Mouse (Mus musculus) midbrain, postnatal 0 days (tissue): ENCODE data around the gene Erg. TPM values are rescaled to one million over a fixed set of nuclear protein-coding genes. Genes with fewer than 3 reads are reported as not detected.

Experiments
- ATAC-seq: fragments of 200-750 bp; cut with Nextera tagmentation; 2 replicates; pipeline ENCODE4 v1.8.0; 2017; ENCODE audit warnings: moderate number of reproducible peaks, mild to moderate bottlenecking, moderate TSS enrichment, moderate library complexity; ENCODE audit not compliant: low FRiP score
- DNase-seq: peaks from one replicate; pipeline ENCODE4 v3.0.0-alpha.2; 2015; ENCODE audit warnings: low spot score
- H3K27ac ChIP-seq: fragments of 300-500 bp; sonication (generic); 2 replicates; pipeline ENCODE4 v1.5.1; 2014; ENCODE audit warnings: low read depth, mild to moderate bottlenecking, low read length, mixed read lengths
- H3K27me3 ChIP-seq: fragments of 300-500 bp; sonication (generic); 2 replicates; pipeline ENCODE4 v1.6.1; 2014; ENCODE audit warnings: low read length, control low read depth, mixed read lengths; ENCODE audit not compliant: insufficient read depth
- H3K36me3 ChIP-seq: fragments of 300-500 bp; sonication (generic); 2 replicates; pipeline ENCODE4 v1.6.1; 2014; ENCODE audit warnings: low read length, control low read depth, mixed read lengths; ENCODE audit not compliant: insufficient read depth
- H3K4me1 ChIP-seq: fragments of 300-500 bp; sonication (generic); 2 replicates; pipeline ENCODE4 v1.6.1; 2014; ENCODE audit warnings: mild to moderate bottlenecking, control low read depth, antibody characterized with exemption, low read length, mixed read lengths; ENCODE audit not compliant: insufficient read depth
- H3K4me2 ChIP-seq: fragments of 300-500 bp; sonication (generic); 2 replicates; pipeline ENCODE4 v1.6.1; 2014; ENCODE audit warnings: low read depth, mild to moderate bottlenecking, low read length, mixed read lengths; ENCODE audit not compliant: poor library complexity, severe bottlenecking
- H3K4me3 ChIP-seq: fragments of 300-500 bp; sonication (generic); 2 replicates; pipeline ENCODE4 v1.5.1; 2014; ENCODE audit warnings: low read depth, mild to moderate bottlenecking, low read length, moderate library complexity
- H3K9ac ChIP-seq: fragments of 300-500 bp; sonication (generic); replicated peaks from 2 replicates; pipeline ENCODE4 v1.6.1; 2014; ENCODE audit warnings: mild to moderate bottlenecking, low read length, moderate library complexity, mixed read lengths; ENCODE audit not compliant: poor library complexity, severe bottlenecking
- H3K9me3 ChIP-seq: fragments of 300-500 bp; sonication (generic); 2 replicates; pipeline ENCODE4 v1.6.1; 2016; ENCODE audit warnings: low read length, control low read depth
- CTCF ChIP-seq: IDR thresholded peaks from 2 replicates; pipeline ENCODE4 v1.5.1; 2016; ENCODE audit warnings: antibody characterized with exemption, mild to moderate bottlenecking
- WGBS: fragments of 180-500 bp; shearing (Covaris S2); extraction: QIAGEN DNeasy Blood & Tissue Kit; methylation state at CpG from one replicate; pipeline ENCODE4 v1.1.7; 2014; 5-methylcytosine and 5-hydroxymethylcytosine counted together
- polyA plus RNA-seq: library from polyadenylated mRNA; unstranded; fragments of >200 nt; fragmentation: Nextera tagmentation; extraction: Ambion mirVana; gene quantifications from 2 replicates; pipeline ENCODE4 v1.2.1, GENCODE M21; 2015
- total RNA-seq: library from RNA; depleted of rRNA; stranded (reverse); fragments of >200 nt; gene quantifications from 2 replicates; pipeline ENCODE4 v1.2.3, GENCODE M21; 2014

Gene Erg
- total and polyA plus RNA-seq, 2 experiments from 2014 or later = 0.89 to 4.8 TPM

- no peak for DNase-seq
- no peak for TF ChIP-seq CTCF
- H3K4me3 ChIP-seq = no peak overlapping the region
- no peaks in the 10 kb centered on the region for H3K9me3 ChIP-seq
- WGBS = 17% methylated on average over 3 of the region's 3 CpGs
- no peak overlapping the region for H3K27ac ChIP-seq
- no peak overlapping the region for H3K9ac ChIP-seq
- no peak for ATAC-seq
- H3K27me3 ChIP-seq = no peaks in the 10 kb centered on the region; the same call in 1 of the 2 replicates
- no peaks in the 10 kb centered on the region for H3K36me3 ChIP-seq
- no peaks in the 10 kb centered on the region for H3K4me1 ChIP-seq
- no peak overlapping the region for H3K4me2 ChIP-seq
These were observed 239.2 kb downstream of the Erg start for GRCm38 (mm10) chr16:95347202-95347601.

- Histone ChIP-seq H3K27ac (no peak overlapping the region), H3K4me2 (no peak overlapping the region), H3K9ac (no peak overlapping the region), H3K9me3 (no peaks in the 10 kb centered on the region), H3K4me1 (no peaks in the 10 kb centered on the region), H3K4me3 (no peak overlapping the region), H3K27me3 (no peaks in the 10 kb centered on the region; the same call in 1 of the 2 replicates), H3K36me3 (no peaks in the 10 kb centered on the region)
- ATAC-seq (no peak), DNase-seq (peak; percentile 91)
- peak; percentile 86 for TF ChIP-seq CTCF
- WGBS = under 1% methylated on average over 6 of the region's 7 CpGs
These were observed 240.5 kb downstream of the Erg start for GRCm38 (mm10) chr16:95345882-95346281.

- DNase-seq (no peak), ATAC-seq (no peak)
- Histone ChIP-seq H3K9me3 (no peaks in the 10 kb centered on the region), H3K36me3 (no peaks in the 10 kb centered on the region), H3K4me2 (no peak overlapping the region), H3K4me1 (no peaks in the 10 kb centered on the region), H3K4me3 (no peak overlapping the region), H3K9ac (no peak overlapping the region), H3K27me3 (no peaks in the 10 kb centered on the region; the same call in 1 of the 2 replicates), H3K27ac (no peak overlapping the region)
- 75% methylated on average over 10 of the region's 10 CpGs for WGBS
- TF ChIP-seq CTCF = no peak
These were observed 241.4 kb downstream of the Erg start for GRCm38 (mm10) chr16:95344961-95345360.

- Histone ChIP-seq H3K9me3 (no peaks in the 10 kb centered on the region), H3K4me3 (no peak overlapping the region), H3K4me1 (no peaks in the 10 kb centered on the region), H3K9ac (no peak overlapping the region), H3K27me3 (no peaks in the 10 kb centered on the region), H3K36me3 (no peaks in the 10 kb centered on the region), H3K4me2 (no peak overlapping the region), H3K27ac (no peak overlapping the region)
- ATAC-seq = no peak
- peak; percentile 31 for TF ChIP-seq CTCF
- DNase-seq = no peak
- 72% methylated on average over 8 of the region's 8 CpGs for WGBS
These were observed 244.4 kb downstream of the Erg start for GRCm38 (mm10) chr16:95342030-95342429.

GRCm38 (mm10) chr16:95340885-95341791 is 245.3 kb downstream of the Erg start:
- peak; percentile 91 for ATAC-seq
- H3K4me2 ChIP-seq = no peak overlapping the region
- H3K9ac ChIP-seq = no peak overlapping the region
- H3K27me3 ChIP-seq = no peaks in the 10 kb centered on the region
- peak; percentile 92 for DNase-seq
- no peaks in the 10 kb centered on the region for H3K4me1 ChIP-seq
- 21% methylated on average over 28 of the region's 28 CpGs for WGBS
- H3K27ac ChIP-seq = no peak overlapping the region
- no peak overlapping the region for H3K4me3 ChIP-seq
- no peaks in the 10 kb centered on the region for H3K36me3 ChIP-seq
- H3K9me3 ChIP-seq = no peaks in the 10 kb centered on the region
- peak; percentile 90 for TF ChIP-seq CTCF

- Histone ChIP-seq H3K36me3 (no peaks in the 10 kb centered on the region), H3K4me2 (no peak overlapping the region), H3K27me3 (no peaks in the 10 kb centered on the region), H3K4me3 (no peak overlapping the region), H3K9ac (no peak overlapping the region), H3K4me1 (no peaks in the 10 kb centered on the region), H3K27ac (no peak overlapping the region), H3K9me3 (no peaks in the 10 kb centered on the region)
- ATAC-seq = no peak
- 85% methylated on average over 5 of the region's 5 CpGs for WGBS
- no peak for TF ChIP-seq CTCF
- no peak for DNase-seq
These were observed 254.2 kb downstream of the Erg start for GRCm38 (mm10) chr16:95332159-95332558.
